In the genomic region with DNA sequence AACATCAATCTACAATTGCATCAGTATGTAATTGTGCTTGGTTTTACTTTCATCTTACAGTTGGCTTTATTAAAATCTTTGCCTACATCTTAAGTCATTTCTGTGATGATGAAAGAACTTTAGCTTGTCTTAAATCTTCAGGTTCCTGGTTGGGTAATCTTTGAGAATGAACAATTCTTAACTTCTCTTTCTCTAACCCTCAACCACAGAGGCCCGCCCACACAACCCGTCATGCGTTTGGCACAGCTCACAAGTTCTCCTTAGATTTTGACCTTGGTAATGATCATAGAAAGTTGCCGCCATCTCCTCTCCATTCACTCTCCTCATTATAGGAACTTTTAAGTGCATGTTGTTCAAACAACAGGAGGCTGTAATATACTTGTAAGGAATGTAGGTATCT, we compare ENCODE assay signal across 15 mouse cellular contexts. TPM values are rescaled to one million over a fixed set of nuclear protein-coding genes. Genes with fewer than 3 reads are reported as not detected.
DNase-seq lines count a peak whose midpoint lies in the region; ATAC-seq lines count a peak whose summit lies in the region.
"Had no signal": no experiment of that assay in that cellular context is flagged by ENCODE, and none has a peak within 500 bp of the region (broad histone marks: within the 10 kb centered on the region; RNA-seq: fewer than 3 reads in every experiment).

No protein-coding gene starts in this region.

- 83% methylated on average over 4 of the region's 4 CpGs for WGBS in forebrain, embryonic 15.5 days

- H3K27ac ChIP-seq in forebrain, embryonic 15.5 days (replicated peaks) = no peak overlapping the region
- H3K27ac ChIP-seq: forebrain, embryonic 13.5 days; hindbrain, embryonic 10.5 days; midbrain, embryonic 13.5 days; neural tube, embryonic 15.5 days had no signal

- H3K9ac ChIP-seq in forebrain, embryonic 15.5 days (replicated peaks) = no peak overlapping the region
- H3K9ac ChIP-seq: forebrain, embryonic 13.5 days; midbrain, embryonic 13.5 days; neural tube, embryonic 15.5 days had no signal

- no peaks in the 10 kb centered on the region for H3K36me3 ChIP-seq in forebrain, embryonic 15.5 days
- H3K36me3 ChIP-seq: hindbrain, embryonic 10.5 days; midbrain, embryonic 13.5 days; neural tube, embryonic 15.5 days had no signal

- no peak overlapping the region for H3K4me3 ChIP-seq in forebrain, embryonic 15.5 days
- H3K4me3 ChIP-seq: forebrain, embryonic 13.5 days; hindbrain, embryonic 10.5 days; midbrain, embryonic 13.5 days; neural tube, embryonic 15.5 days had no signal

- no peaks in the 10 kb centered on the region for H3K9me3 ChIP-seq in forebrain, embryonic 15.5 days
- H3K9me3 ChIP-seq: forebrain, embryonic 13.5 days; hindbrain, embryonic 10.5 days; midbrain, embryonic 13.5 days; neural tube, embryonic 15.5 days had no signal

- no peak overlapping the region for H3K4me2 ChIP-seq in forebrain, embryonic 15.5 days (replicated peaks)
- H3K4me2 ChIP-seq: forebrain, embryonic 13.5 days; midbrain, embryonic 13.5 days; neural tube, embryonic 15.5 days had no signal

- no peaks in the 10 kb centered on the region for H3K4me1 ChIP-seq in forebrain, embryonic 15.5 days
- H3K4me1 ChIP-seq: forebrain, embryonic 13.5 days; midbrain, embryonic 13.5 days; neural tube, embryonic 15.5 days had no signal

- ATAC-seq in common myeloid progenitor, adult 5-6 weeks (replicated peaks; ENCODE audit: low read depth, poor library complexity, severe bottlenecking) = peak; percentile 97
- no peak for ATAC-seq in forebrain, embryonic 15.5 days (replicated peaks)
- ATAC-seq: forebrain, embryonic 13.5 days; midbrain, embryonic 13.5 days had no signal

- H3K27me3 ChIP-seq in forebrain, embryonic 15.5 days = no peaks in the 10 kb centered on the region
- H3K27me3 ChIP-seq: forebrain, embryonic 13.5 days; midbrain, embryonic 13.5 days; neural tube, embryonic 15.5 days had no signal

- peak; percentile 40 for DNase-seq in adrenal gland, adult 2 months
- DNase-seq in adrenal gland, postnatal 4 days (ENCODE audit: low spot score in 2 of 2) = no peak
- peak; percentile 46 for DNase-seq in lung, postnatal 14 days
- peak; percentile 49 for DNase-seq in thymus, postnatal 14 days
- DNase-seq in retina, embryonic 14.5 days (ENCODE audit: low spot score) = no peak
- DNase-seq in gastrocnemius, adult 8-10 months (ENCODE audit: low spot score in 2 of 2) = no peak
- DNase-seq: cerebellum, adult 9-10 months; heart, adult 18-20 months; kidney, postnatal 14 days had no signal

RNA-seq across cellular contexts. Expression of a gene that starts 18.0 kb away (rescaled TPM):
- 1 to 10 TPM; 3.5 to 7.3 TPM for total RNA-seq in adrenal gland, adult 2 months (2021)
- polyA plus RNA-seq in adrenal gland, adult 2 months (2012; rRNA removed) = 12.9 and 14.2 TPM in 2 replicates
- 10 to 100 TPM; 13.1 to 15.6 TPM for total RNA-seq in adrenal gland, postnatal 4 days (2021)
- total RNA-seq in common myeloid progenitor, adult 5-6 weeks (2017) = 6.1 and 9.5 TPM in 2 replicates
- 2.2 and 2.9 TPM in 2 replicates for polyA plus RNA-seq in forebrain, embryonic 15.5 days (2015; fragmentation: Nextera tagmentation; extraction: Ambion mirVana)
- total RNA-seq in gastrocnemius, adult 8-10 months (2022) = 1 to 10 TPM in 2 of 4 experiments, under 1 TPM in 2; 0.80 to 2.8 (median 1.1) TPM

Comparison
In these comparisons a context has a peak if more than half of its experiments do, and no peak if none do; other contexts are left out.
1. DNase-seq: peak in adrenal gland, adult 2 months (single experiment), lung, postnatal 14 days (single experiment) and thymus, postnatal 14 days (single experiment); none in adrenal gland, postnatal 4 days (0 of 2), retina, embryonic 14.5 days (single experiment) and gastrocnemius, adult 8-10 months (0 of 2).